Mouse (Mus musculus): ENCODE results near the gene H2afj. TPM values are rescaled to one million over a fixed set of nuclear protein-coding genes. Genes with fewer than 3 reads are reported as not detected.
A peak's percentile ranks its signal among the peaks of the same experiment; 100 is the strongest.
"Not testable (repeated sequence)": the region's sequence is repeated elsewhere in the genome, so short reads cannot be mapped to it uniquely, and the experiment has no call there.

The H2afj gene
- 124 TPM in 2 replicates for total RNA-seq (2021)
- long read RNA-seq, experiment 1, transcript H2afj-201 (1 exons, 1,831 nt) = major isoform, 338 of 338 reads
- long read RNA-seq, experiment 1, partial matches to known transcripts = 0 of 338 reads
- long read RNA-seq, experiment 1, other reads (novel, unspliced or antisense) = 0 of 338 reads
- long read RNA-seq, experiment 2, transcript H2afj-201 (1 exons, 1,831 nt) = major isoform, 315 of 315 reads
- long read RNA-seq, experiment 2, partial matches to known transcripts = 0 of 315 reads
- long read RNA-seq, experiment 2, other reads (novel, unspliced or antisense) = 0 of 315 reads

DNA sequence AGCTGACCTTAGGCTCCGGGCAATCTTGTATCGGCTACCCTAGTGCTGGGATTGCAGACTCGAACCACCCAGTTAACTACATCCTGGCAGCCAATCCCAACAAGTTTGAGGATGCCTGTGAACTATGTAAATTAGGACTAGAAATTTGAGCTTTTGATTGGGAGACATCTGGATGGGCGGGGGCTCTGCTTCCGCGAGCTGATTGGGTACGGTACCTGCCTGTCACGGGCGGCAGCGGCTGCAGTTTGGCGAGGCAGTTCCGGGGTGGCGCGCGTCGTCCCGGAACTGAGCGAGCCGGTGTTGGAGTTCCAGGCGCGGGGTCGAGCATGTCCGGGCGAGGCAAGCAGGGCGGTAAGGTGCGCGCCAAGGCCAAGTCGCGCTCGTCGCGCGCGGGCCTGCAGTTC, at the start of gene H2afj:
Gene H2afj (plus strand): TSS at position 231 of the 404 bp plus-strand sequence.
- peak; percentile 99 for DNase-seq

DNA sequence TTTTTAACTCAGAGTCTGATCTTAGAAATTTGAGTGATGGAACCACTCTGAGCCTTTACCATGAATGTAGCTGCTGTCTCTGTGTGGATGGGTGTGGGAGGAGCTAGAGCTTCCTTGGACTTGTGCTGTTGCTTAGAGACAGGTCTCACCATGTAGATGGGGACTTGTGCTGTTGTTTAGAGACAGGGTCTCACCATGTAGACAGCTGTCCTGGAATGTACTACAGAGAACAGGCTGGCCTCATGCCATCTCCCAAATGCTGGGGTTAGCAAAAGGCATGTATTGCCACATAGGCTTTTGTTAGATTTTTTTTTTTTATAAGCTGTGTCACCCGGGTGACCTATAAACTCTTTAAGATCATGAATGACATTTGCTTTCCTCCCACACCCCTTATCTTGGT, 44.1 kb upstream of the H2afj start:
- no peak for DNase-seq

- no peak for DNase-seq
Measured at GRCm38 (mm10) chr6:136769143-136769542, 38.9 kb upstream of the H2afj start.

DNA sequence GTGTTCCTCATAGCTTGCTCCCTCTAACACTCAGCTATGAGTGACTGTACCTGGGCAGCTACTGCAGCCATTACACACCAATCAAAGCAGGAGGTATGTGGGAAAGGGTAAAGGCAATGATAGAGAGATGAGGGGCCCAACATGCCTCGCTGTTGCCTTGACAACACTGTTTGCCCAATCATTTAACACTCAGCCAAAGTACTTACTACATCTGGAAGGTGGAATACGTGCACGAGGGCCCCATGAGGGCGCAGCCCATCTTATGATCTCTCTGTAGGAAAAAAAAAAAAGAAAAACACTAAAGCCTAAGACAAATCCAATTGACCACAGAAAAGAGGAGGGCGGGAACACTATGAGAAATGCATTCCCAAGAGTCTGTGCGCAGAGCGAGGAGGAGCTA, 38.2 kb upstream of the H2afj start:
- DNase-seq = no peak

DNA sequence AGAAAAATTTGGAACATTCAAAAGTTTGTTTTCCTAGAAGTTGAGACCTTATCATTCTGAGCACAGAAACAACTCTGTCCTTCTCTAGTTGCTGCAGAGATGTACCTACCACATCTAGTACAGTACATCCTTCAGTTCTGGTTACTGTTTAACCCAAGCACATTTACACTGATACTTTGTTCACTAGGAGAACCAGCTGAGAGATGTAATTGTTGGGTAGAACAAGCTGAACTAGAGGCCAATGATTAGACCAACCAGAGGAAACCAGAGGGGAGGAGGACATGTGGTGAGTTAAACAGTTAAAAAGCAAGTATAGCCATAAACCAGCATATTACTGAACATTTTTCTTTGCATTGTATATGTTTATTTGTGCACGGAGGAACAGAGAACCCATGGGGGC, 31.7 kb upstream of the H2afj start:
- no peak for DNase-seq

- no peak for DNase-seq
Measured at GRCm38 (mm10) chr6:136781377-136781986, 26.6 kb upstream of the H2afj start, which contains the start of gene Gucy2c. TSS of gene Gucy2c (minus strand) at chr6:136781765.

DNA sequence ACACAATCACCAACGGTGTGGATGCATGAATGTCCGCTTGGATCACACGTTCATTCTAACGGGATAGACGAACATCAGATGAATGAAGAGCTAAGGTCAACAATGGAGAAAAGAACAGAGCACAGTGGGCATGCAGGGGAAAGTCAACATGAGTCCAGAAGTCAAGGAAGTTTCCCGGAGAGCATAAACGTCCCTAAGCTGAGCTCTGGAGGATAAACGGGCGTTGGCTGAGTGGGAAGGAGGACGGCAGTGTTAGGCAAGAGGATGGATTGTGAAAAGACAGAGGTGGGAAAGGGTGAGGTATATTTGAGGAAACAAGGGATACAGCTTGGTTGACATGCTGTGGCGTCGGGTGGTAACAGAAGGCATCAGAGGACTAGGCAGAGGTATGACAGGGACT, 25.9 kb upstream of the H2afj start:
- DNase-seq = no peak

DNA sequence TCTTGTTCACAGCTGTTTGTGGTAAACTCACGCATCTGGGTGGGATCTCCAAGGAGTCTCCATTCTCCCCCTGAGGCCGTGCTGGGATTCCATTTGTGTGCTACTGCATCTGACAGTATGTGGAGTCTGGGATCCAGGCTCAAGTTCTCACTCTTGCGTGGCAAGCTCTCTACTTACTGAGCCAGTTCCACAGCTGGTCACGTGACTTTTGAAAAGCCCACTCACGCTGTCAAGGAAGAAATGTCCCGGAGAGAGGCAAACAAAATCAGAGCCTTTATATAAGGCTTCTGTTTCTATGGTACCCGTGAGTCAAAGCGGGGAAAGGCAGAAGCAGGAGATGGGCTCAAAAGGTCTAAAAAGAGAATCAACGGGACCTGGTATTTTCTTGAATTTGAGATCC, 25.3 kb upstream of the H2afj start:
- no peak for DNase-seq

DNA sequence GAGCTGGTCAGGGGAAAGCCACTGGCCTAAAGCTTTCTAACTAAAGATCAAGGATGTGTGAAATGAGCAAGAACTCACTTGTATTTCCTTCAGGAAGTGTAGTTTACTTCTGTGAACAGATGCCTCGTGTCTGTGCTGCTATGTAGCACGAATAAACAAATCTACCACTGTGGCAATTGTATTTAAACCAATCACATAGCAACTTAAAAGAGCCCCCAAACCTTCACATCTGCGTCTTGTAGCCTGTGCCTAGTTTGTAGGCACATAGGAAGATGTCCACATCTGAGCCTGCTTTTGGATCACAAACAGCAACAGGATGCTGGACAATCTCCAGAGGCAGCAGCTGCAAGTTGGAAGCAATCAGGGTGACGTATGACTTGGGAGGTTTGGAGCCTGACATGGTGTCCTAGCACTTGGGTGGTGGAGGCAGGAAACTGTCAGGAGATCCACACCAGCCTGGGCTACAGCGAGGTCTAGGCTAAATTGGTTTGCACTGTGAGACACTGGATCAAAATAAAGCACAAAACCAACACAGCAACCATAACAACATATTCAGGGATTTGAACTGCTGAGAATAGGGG, 18.6 kb upstream of the H2afj start:
- DNase-seq = no peak

- DNase-seq = no peak
Measured at GRCm38 (mm10) chr6:136792884-136793758, 14.9 kb upstream of the H2afj start.

DNA sequence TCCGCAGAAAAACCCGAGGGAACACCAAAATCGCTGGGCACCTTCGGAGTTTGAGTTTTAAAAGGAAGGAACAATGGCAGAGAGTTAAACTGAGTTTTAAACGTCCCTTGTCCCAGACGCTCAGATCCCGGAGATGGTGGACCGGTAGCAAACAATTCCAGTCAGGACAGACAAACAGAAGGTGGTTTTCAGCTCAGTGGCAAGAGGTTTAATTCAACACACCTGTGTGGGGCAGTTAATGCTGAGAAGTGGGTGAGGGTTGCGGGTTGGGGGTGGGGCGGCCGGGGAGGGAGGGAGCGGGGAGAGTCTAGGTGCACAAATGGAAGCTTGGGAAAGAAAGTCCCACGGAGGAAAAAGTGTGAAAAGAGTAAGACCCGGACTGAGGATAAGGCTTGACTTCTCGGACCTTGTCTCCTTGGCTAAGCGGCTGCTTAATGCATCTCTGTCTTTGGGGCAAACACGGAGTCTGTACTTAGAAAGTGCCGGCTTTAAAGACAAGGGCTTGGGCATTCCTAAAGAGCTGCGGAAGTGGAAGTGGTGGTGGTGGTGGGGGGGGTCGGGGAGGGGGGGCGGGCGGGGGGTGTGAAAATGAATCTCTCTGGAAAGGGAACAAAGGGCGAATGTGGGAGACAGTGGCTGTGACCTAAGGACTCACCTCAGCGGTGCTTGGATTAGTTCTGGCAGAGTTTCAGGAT, 14.1 kb upstream of the H2afj start:
- no peak for DNase-seq

DNA sequence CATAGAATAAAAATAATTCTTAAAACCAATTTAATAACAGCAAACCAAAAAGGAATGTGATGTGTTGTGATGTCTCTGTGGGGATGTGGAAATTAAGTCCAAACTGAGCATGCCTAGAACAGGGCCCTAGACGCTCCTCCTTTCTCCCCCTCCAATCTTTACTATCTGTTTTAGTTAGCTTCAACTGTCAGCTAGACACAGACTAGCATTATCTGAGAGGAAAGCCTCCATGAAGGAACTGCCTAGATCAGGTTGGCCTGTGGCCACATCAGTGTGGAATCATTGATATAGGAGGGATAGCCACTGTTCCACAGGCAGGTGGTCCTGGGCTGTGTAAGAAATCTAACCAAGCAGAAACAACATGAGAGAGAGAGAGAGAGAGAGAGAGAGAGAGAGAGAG, 12.9 kb upstream of the H2afj start:
- DNase-seq = no peak

- no peak for DNase-seq
Measured at GRCm38 (mm10) chr6:136795850-136796249, 12.2 kb upstream of the H2afj start.

DNA sequence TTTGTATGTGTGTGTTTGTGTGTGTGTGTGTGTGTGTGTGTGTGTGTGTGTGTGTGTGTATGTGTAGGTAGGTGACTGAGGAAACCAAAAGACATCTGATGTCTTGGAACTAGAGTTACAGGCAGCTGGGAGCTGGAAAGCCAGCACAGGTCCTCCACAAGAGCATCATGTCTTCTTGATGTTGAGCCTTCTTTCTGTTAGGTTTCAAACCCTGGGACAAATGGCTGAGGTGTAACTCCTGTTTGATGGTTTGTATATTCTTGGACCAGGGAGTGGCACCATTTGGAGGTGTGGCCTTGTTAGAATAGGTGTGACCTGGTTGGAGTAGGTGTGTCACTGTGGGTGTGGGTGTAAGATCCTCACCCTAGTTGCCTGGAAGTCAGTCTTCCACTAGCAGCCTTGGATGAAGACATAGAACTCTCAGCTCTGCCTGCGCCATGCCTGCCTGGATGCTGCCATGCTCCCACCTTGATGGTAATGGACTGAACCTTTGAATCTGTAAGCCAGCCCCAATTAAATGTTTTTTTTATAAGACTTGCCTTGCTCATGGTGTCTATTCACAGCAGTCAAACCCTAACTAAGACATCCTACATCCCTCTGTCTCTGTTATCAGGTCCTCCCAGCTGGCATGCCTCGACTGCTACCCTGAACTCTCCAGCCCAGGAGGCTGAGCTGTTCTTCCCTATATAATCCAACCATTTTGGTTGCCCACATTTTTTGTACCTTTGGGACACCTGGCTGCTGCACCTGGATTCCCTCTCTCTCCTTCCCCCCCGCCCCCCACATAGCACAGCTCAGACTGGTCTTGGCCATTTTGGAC, 10.0 kb upstream of the H2afj start:
- not testable (repeated sequence) for DNase-seq

DNA sequence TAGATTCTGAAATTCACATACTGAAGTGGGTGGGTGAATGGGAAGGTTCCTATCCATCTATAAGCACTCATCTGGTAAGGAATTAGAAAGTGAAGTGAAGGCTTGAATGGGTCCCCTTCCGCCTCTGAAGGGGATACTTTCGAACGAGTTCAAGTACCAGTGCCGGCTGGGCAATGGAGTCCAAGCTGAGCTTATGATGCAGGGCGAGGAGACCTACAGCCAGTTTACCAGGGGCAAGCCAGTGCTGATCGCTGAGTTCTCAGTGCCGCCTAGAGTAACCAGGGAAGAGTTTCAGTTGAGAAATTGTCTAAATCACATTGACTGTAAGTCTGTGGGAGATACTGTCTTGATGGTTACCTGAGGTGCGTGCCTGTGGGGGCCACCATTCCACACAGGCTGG, 7.3 kb upstream of the H2afj start:
- no peak for DNase-seq

GRCm38 (mm10) chr6:136801274-136801673, 6.8 kb upstream of the H2afj start:
- no peak for DNase-seq

DNA sequence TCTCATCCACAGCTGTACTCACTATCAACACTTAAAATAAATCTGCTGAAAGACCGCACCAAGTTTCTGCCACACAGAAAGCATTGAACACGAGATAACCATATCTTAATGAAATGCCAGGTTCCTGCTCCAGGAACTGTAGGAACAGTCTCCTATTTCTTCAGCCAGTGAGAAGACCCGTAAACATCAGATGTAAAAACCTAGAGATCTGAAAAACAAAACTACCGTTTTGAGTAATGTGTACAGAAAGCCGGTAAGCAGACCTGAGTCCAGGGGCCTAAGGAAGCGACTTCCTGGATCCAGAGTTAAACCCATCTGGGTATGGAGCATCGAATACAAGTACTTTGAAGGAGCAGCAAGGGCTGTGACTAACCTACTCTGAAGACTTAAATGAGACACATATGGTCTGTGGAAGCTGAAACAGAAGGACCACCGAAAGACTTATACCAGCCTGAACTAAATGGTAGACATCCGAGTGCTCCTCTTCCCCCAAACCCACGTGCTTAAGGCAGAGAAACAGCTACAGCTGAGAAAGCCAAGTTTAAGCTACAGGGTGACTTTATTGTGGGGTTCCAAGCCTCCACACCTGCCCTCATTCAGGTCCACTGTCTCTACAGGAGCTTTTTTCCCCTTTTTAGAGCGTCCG, 4.8 kb upstream of the H2afj start:
- DNase-seq = no peak

GRCm38 (mm10) chr6:136803739-136804633, 4.1 kb upstream of the H2afj start, which contains the start of gene Hist4h4:
TSS of gene Hist4h4 (minus strand) at chr6:136804415.
- peak; percentile 97 for DNase-seq

GRCm38 (mm10) chr6:136804705-136805408, 3.2 kb upstream of the H2afj start:
- no peak for DNase-seq
